Mouse (Mus musculus): ENCODE data around the gene Hils1. TPM values are rescaled to one million over a fixed set of nuclear protein-coding genes. Genes with fewer than 3 reads are reported as not detected.

Gene Hils1
- total RNA-seq, 1 experiment from 2014 or later: not detected

DNA sequence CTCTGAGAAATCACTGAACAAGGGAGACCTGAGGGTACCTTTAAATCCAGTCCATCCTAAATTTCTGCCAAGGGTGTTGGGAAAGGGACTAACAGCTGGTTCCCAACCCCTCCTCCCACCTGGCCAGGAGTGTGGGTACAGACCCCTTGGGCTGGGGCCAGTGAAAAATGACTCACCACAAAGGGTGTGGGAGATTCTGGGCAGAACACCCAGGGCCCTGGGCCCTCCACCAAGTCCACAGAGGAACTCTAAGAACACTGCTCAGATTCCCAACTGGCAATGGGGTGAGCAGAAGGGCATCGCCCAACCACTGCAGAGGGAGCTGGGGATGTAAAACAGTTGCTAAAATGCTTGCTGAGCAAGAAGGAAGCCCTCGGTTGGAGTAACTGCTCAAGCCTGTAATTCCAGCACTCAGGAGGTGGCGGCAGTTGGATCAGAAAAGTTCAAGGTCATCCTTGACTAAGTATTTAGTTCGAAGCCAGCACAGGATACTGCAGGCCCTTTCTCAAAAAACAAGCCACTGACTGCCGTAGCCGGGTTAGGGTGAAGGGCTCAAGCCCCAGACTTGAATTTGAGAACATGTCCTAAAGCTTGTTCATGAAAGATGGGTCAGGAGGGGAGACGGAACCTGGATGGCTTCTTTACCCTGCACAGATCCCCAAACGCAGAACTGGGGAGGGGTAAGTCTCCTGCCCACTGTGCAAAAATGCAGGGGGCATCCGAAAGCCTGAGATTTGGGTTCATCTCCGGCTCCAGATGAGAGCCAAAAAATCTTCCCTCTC, 21.6 kb downstream of the Hils1 start:
- peak; percentile 37 for DNase-seq

- peak; percentile 64 for DNase-seq
Observed at GRCm38 (mm10) chr11:94989562-94990017, 22.2 kb downstream of the Hils1 start.

- no peak for DNase-seq
Observed at GRCm38 (mm10) chr11:94990102-94990748, 22.8 kb downstream of the Hils1 start.

DNA sequence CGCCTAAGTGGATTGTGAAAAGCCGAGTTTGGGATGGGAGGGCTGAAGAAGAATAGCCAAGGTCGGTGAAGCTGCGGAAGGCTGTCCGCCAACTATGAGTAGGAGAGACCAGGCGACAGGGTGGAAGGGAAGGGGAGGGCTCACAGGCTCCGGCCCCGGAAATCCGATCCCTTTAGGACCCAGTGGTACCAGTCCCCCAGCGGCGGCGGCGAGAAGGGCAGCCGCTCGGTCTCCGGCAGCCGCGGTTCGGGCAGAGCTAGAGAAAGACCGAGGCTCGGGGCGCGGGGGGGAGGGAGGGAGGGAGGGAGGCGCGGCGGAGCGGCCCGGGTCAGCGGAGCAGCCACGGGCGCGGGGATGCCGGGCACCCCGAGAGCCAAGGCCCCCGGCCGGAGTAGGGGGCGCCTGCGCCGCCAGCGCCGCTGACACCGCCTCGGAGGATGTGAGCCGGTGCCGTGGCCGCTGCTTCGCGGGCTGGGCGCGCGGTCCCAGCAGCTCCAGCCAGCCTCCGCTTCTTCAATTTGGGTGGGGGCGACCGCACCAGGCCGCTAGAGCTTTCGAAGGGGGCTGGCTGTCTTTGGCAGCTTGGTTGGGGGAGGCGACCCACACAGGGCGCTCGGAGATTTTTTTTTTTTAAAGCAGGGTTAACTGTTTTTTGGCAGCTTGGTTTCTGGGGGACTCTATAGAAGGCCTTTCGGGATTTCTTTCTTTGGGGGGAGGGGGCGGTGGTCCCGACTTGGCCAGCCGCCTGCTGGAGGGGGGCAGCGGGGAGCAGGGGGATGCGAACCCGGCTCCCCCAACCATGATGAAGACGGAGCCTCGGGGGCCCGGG, 23.6 kb downstream of the Hils1 start, which contains the start of gene Ppp1r9b:
Gene Ppp1r9b, plus strand, starts transcription at position 287 of the 829 bp plus-strand sequence.
- peak; percentile 94 for DNase-seq

- peak; percentile 69 for DNase-seq
Observed at GRCm38 (mm10) chr11:94991641-94992479, 24.5 kb downstream of the Hils1 start.

DNA sequence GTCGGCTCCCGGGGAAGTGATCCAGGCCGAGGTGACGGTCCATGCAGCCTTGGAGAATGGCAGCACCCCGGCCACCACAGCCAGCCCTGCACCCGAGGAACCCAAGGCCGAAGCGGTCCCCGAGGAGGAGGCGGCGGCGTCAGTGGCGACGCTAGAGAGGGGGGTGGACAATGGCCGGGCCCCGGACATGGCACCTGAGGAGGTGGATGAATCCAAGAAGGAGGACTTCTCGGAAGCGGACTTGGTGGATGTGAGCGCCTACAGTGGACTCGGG, 25.0 kb downstream of the Hils1 start:
- peak; percentile 60 for DNase-seq

DNA sequence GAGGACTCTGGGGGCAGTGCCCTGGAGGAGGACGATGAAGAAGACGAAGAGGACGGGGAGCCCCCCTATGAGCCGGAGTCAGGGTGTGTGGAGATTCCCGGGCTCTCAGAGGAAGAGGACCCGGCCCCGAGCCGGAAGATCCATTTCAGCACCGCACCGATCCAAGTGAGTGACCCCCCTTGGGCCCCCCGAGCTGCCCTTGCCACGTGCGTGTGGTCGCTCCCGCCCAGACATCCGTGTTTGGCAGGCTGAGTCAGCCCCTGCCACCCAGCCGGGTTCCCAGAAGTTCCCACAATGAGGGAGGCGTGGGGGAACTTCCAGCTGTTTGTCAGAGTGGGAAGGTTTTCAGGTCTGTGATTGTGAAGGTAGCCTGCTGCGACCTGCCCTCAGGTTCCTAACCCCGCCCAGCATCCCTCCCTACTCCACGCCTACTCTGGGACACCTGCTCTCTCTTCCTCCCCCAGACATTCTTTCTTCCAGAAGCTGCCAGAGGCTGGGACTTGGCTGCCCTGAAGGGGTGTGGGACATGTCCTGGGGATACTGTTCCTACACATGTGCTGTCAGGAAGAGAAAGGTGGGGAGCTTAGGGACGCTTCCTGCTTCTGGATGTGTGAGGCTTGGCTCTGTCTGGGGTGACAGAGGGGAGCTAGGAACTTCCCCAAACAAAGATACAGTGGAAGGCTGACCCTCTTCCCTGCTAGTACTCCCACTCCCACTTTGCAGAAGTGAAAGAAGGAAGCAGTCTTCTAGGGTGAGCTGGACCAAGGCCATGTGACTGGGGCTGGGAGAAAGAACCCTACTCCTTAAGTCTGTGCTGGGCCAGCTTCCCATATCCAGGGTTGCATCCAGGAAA, 25.6 kb downstream of the Hils1 start:
- DNase-seq: peak; percentile 65

GRCm38 (mm10) chr11:94994208-94994814, 26.9 kb downstream of the Hils1 start:
- peak; percentile 35 for DNase-seq

DNA sequence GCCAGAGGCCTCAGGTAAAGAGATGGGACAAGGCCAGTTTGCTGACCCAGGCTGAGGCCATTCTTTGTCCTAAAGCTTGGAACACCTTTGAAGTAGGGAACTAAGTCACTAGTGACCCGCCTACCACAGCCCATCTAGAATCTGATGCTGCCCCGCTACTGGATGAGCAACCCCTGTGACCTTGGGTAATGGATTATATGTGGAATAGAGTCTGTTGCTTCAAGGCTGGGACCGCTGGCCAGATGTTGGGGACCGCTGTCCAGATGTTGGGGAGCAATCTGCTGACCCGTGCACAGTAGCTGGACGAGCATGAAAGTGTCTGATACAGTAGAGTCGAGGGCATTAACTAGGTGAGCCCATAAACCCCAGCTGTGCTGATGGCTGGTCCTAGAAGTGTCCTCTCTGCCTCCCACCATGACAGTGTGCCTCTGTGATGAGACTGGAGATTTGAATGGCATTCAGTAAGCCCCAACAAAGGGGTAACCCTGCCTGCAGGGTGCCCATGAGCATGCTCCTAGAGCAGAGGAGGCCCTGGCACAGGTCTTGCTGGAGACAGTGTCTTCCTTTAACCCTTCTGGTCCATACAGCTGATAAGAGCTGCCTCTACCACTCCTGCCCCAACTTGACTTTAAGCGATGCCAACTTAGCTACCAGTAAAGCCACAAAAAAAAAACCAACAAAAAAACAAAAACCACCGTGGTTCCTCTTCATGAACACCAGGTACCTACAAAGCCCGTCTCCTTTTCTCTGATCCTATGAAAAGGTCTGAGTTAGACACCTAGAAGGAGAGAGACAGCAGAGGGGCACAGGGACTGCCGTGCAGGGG, 27.8 kb downstream of the Hils1 start:
- DNase-seq: no peak

GRCm38 (mm10) chr11:94996101-94996500, 28.7 kb downstream of the Hils1 start:
- no peak for DNase-seq

DNA sequence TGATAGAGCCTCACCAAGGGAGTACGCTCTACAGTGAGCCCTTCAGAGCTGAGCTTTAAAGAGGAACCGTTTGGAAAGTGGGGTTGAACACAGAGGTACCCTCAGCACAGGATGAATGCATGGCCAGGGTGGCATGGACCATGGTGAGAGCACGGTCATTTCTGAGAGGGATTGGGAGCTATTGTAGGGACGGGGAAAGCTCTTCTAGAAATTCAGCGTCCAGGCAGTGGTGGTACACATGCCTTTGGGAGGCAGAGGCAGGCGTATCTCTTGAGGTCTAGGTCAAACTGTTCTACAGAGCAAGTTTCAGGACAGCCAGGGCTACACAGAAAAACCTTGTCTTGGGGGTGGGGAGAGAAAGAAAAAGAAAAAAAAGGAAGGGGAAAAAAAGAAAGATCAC, 29.6 kb downstream of the Hils1 start:
- no peak for DNase-seq

GRCm38 (mm10) chr11:94997596-94997995, 30.2 kb downstream of the Hils1 start:
- DNase-seq: no peak

GRCm38 (mm10) chr11:94998041-94998531, 30.7 kb downstream of the Hils1 start:
- DNase-seq: no peak

- DNase-seq: no peak
Observed at GRCm38 (mm10) chr11:95000128-95000527, 32.7 kb downstream of the Hils1 start.

GRCm38 (mm10) chr11:95000548-95000947, 33.2 kb downstream of the Hils1 start:
- DNase-seq: peak; percentile 51

GRCm38 (mm10) chr11:95001058-95001457, 33.7 kb downstream of the Hils1 start:
- DNase-seq: peak; percentile 75

DNA sequence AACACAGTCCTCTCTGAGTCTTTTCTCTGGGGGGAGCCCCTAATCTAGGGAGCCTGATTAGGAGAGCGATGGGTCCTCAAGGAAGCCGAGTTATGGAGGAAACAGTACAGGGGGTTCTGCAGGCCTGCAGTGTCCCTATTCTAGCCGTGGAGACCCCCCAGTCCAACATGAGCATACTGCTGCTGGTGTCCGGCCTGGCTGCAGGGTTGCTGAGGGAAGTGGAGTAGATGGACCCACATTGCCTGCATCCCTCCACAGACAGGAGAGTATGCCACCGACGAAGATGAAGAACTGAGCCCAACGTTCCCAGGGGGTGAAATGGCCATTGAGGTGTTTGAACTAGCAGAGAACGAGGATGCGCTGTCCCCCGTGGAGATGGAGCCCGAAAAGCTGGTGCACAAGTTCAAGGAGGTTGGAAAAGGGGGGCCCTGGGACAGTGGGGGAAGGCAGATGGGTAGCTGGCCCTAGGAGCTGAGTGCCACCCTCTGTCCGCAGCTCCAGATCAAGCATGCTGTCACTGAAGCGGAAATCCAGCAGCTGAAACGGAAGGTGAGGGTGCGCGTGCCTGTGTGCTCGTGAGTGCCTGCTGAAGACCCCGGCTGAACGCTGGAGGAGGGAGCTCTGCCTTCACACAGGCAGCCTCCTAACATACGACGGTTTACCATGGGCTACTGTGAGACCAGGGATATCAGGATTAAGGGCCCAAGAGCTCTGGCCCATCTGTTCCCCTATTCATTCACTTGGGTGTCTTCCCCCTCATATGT, 34.4 kb downstream of the Hils1 start:
- no peak for DNase-seq

DNA sequence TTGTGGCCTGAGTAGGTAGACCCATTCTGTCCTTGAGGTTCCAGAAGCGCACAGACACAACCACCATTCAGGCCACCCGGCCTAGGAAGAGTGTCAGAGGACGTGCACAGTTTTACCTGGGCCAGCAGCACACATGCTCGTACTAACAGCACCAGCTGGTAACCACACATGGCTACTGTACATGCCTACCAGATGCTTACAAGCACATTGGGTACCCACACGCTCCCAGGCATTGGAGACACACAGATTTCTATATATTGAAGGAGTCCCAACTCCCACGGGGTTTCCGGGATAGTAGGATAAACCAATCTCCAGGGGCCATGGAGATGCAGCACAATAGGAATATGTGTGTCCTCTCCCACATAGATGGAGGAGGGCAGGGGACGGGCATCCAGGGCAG, 35.3 kb downstream of the Hils1 start:
- no peak for DNase-seq
